Mouse (Mus musculus): ENCODE results near the gene Becn1.
"Not testable (repeated sequence)": the region's sequence is repeated elsewhere in the genome, so short reads cannot be mapped to it uniquely, and the experiment has no call there.

Gene Becn1

GRCm38 (mm10) chr11:101302004-101302798, at the start of gene Becn1:
Gene Becn1 (minus strand): TSS chr11:101302286.
- in situ Hi-C loops (cut with MboI; ENCODE audit: low sequenced_read_pairs), result no loop called here

GRCm38 (mm10) chr11:101351721-101352111, 49.6 kb upstream of the Becn1 start:
- in situ Hi-C loops (cut with MboI; ENCODE audit: low sequenced_read_pairs), result no loop called here

- in situ Hi-C loops (cut with MboI; ENCODE audit: low sequenced_read_pairs), result no loop called here
Observed at GRCm38 (mm10) chr11:101351100-101351720, 49.1 kb upstream of the Becn1 start.

GRCm38 (mm10) chr11:101349216-101349615, 47.1 kb upstream of the Becn1 start:
- in situ Hi-C loops (cut with MboI; ENCODE audit: low sequenced_read_pairs), result no loop called here

GRCm38 (mm10) chr11:101348774-101349173, 46.7 kb upstream of the Becn1 start:
- in situ Hi-C loops (cut with MboI; ENCODE audit: low sequenced_read_pairs), result no loop called here

GRCm38 (mm10) chr11:101347083-101347775, 45.1 kb upstream of the Becn1 start:
- in situ Hi-C loops (cut with MboI; ENCODE audit: low sequenced_read_pairs), result no loop called here

GRCm38 (mm10) chr11:101338123-101338760, 36.2 kb upstream of the Becn1 start:
- in situ Hi-C loops (cut with MboI; ENCODE audit: low sequenced_read_pairs), result no loop called here

GRCm38 (mm10) chr11:101335685-101336084, 33.6 kb upstream of the Becn1 start:
- in situ Hi-C loops (cut with MboI; ENCODE audit: low sequenced_read_pairs), result no loop called here

GRCm38 (mm10) chr11:101334516-101334915, 32.4 kb upstream of the Becn1 start:
- in situ Hi-C loops (cut with MboI; ENCODE audit: low sequenced_read_pairs), result no loop called here

- in situ Hi-C loops (cut with MboI; ENCODE audit: low sequenced_read_pairs), result no loop called here
Observed at GRCm38 (mm10) chr11:101334023-101334422, 31.9 kb upstream of the Becn1 start.

GRCm38 (mm10) chr11:101332537-101332936, 30.5 kb upstream of the Becn1 start:
- in situ Hi-C loops (cut with MboI; ENCODE audit: low sequenced_read_pairs), result no loop called here

- in situ Hi-C loops (cut with MboI; ENCODE audit: low sequenced_read_pairs), result not testable (repeated sequence)
Observed at GRCm38 (mm10) chr11:101330961-101331360, 28.9 kb upstream of the Becn1 start.

- in situ Hi-C loops (cut with MboI; ENCODE audit: low sequenced_read_pairs), result no loop called here
Observed at GRCm38 (mm10) chr11:101330371-101330924, 28.4 kb upstream of the Becn1 start, which contains the start of gene Aoc3. Gene Aoc3 (plus strand): TSS chr11:101330605.

GRCm38 (mm10) chr11:101328941-101329635, 27.0 kb upstream of the Becn1 start:
- in situ Hi-C loops (cut with MboI; ENCODE audit: low sequenced_read_pairs), result no loop called here

- in situ Hi-C loops (cut with MboI; ENCODE audit: low sequenced_read_pairs), result no loop called here
Observed at GRCm38 (mm10) chr11:101327311-101327710, 25.2 kb upstream of the Becn1 start.

- in situ Hi-C loops (cut with MboI; ENCODE audit: low sequenced_read_pairs), result no loop called here
Observed at GRCm38 (mm10) chr11:101326147-101326546, 24.1 kb upstream of the Becn1 start.

- in situ Hi-C loops (cut with MboI; ENCODE audit: low sequenced_read_pairs), result not testable (repeated sequence)
Observed at GRCm38 (mm10) chr11:101325201-101325600, 23.1 kb upstream of the Becn1 start.

- in situ Hi-C loops (cut with MboI; ENCODE audit: low sequenced_read_pairs), result no loop called here
Observed at GRCm38 (mm10) chr11:101324763-101325162, 22.7 kb upstream of the Becn1 start, which contains the start of gene Aoc2. Gene Aoc2 (plus strand): TSS chr11:101325063.

- in situ Hi-C loops (cut with MboI; ENCODE audit: low sequenced_read_pairs), result no loop called here
Observed at GRCm38 (mm10) chr11:101323609-101324008, 21.5 kb upstream of the Becn1 start.

GRCm38 (mm10) chr11:101316501-101316917, 14.4 kb upstream of the Becn1 start:
- in situ Hi-C loops (cut with MboI; ENCODE audit: low sequenced_read_pairs), result no loop called here

All from CH12F3 (cell line).